Mouse (Mus musculus) neural tube, embryonic 11.5 days (tissue): ENCODE measurements around the gene Ipo11. TPM values are rescaled to one million over a fixed set of nuclear protein-coding genes. Genes with fewer than 3 reads are reported as not detected.

ENCODE experiments used
- ATAC-seq: fragments of 200-750 bp; cut with Nextera tagmentation; 2 replicates; pipeline ENCODE4 v1.8.0; 2017; ENCODE audit warnings: moderate number of reproducible peaks, mild to moderate bottlenecking, moderate TSS enrichment, moderate library complexity; ENCODE audit not compliant: insufficient read depth, low FRiP score, low TSS enrichment
- DNase-seq: peaks from one replicate; pipeline ENCODE4 v3.0.0-alpha.2; 2015; ENCODE audit warnings: low spot score
- H3K27ac ChIP-seq: fragments of 300-500 bp; sonication (generic); 2 replicates; pipeline ENCODE4 v1.5.1; 2014; ENCODE audit warnings: low read depth, mild to moderate bottlenecking, low read length
- H3K27me3 ChIP-seq: fragments of 300-500 bp; sonication (generic); 2 replicates; pipeline ENCODE4 v1.6.1; 2014; ENCODE audit warnings: mild to moderate bottlenecking, low read length, mixed read lengths; ENCODE audit not compliant: control insufficient read depth, insufficient read depth
- H3K36me3 ChIP-seq: fragments of 300-500 bp; sonication (generic); 2 replicates; pipeline ENCODE4 v1.6.1; 2014; ENCODE audit warnings: mild to moderate bottlenecking, low read length, moderate library complexity, mixed read lengths; ENCODE audit not compliant: control insufficient read depth, insufficient read depth
- H3K4me1 ChIP-seq: fragments of 300-500 bp; sonication (generic); 2 replicates; pipeline ENCODE4 v1.6.1; 2014; ENCODE audit warnings: low read length, mixed read lengths; ENCODE audit not compliant: control insufficient read depth, insufficient read depth
- H3K4me2 ChIP-seq: fragments of 300-500 bp; sonication (generic); 2 replicates; pipeline ENCODE4 v1.6.1; 2014; ENCODE audit warnings: low read depth, mild to moderate bottlenecking, moderate library complexity
- H3K4me3 ChIP-seq: fragments of 300-500 bp; sonication (generic); 2 replicates; pipeline ENCODE4 v1.5.1; 2014; ENCODE audit warnings: low read depth, low read length
- H3K9ac ChIP-seq: fragments of 300-500 bp; sonication (generic); 2 replicates; pipeline ENCODE4 v1.6.1; 2014; ENCODE audit warnings: mild to moderate bottlenecking, low read length
- H3K9me3 ChIP-seq: fragments of 300-500 bp; sonication (generic); 2 replicates; pipeline ENCODE4 v1.6.1; 2016; ENCODE audit warnings: low read length; ENCODE audit not compliant: control insufficient read depth
- WGBS: fragments of 180-500 bp; shearing (Covaris S2); extraction: QIAGEN DNeasy Blood & Tissue Kit; methylation state at CpG from one replicate; pipeline ENCODE4 v1.1.7; 2014; 5-methylcytosine and 5-hydroxymethylcytosine counted together
- polyA plus RNA-seq: library from polyadenylated mRNA; unstranded; fragments of >200 nt; fragmentation: Nextera tagmentation; extraction: Ambion mirVana; gene quantifications from 2 replicates; pipeline ENCODE4 v1.2.1, GENCODE M21; 2014

Gene Ipo11
- polyA plus RNA-seq, 1 experiment from 2014 or later, result 74.4 TPM

GRCm38 (mm10) chr13:106887364-106887763 is 49.4 kb downstream of the Ipo11 start:
- DNase-seq, result no peak
- Histone ChIP-seq H3K9ac (no peak overlapping the region), H3K9me3 (no peaks in the 10 kb centered on the region), H3K4me1 (no peaks in the 10 kb centered on the region), H3K4me3 (no peak overlapping the region), H3K27me3 (no peaks in the 10 kb centered on the region), H3K27ac (no peak overlapping the region), H3K4me2 (no peak overlapping the region), H3K36me3 (no peaks in the 10 kb centered on the region)
- no peak for ATAC-seq
- 93% methylated on average over 2 of the region's 2 CpGs for WGBS

DNA sequence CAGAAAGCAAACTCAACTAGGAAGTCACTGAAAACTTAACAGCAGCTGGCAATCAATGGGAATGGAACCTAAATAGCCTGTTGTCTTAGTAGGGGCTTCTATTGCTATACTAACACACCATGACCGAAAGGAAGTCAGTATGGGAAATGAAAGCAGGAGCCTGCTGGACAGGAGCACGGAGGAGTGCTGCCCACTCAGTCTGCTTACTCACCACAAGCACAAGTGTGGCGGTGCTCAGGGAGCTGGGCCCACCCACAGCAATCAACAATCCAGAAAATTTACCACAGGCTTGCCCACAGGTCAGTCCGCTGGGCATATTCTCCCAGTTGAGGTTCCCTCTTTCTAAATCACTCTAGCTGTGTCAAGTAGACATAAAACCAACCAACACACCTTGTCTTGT is 52.5 kb downstream of the Ipo11 start:
- H3K27me3 ChIP-seq, result no peaks in the 10 kb centered on the region
- no peaks in the 10 kb centered on the region for H3K9me3 ChIP-seq
- H3K4me1 ChIP-seq, result no peaks in the 10 kb centered on the region
- no peak overlapping the region for H3K9ac ChIP-seq
- DNase-seq (no peak), ATAC-seq (no peak)
- H3K4me3 ChIP-seq, result no peak overlapping the region
- H3K36me3 ChIP-seq, result no peaks in the 10 kb centered on the region
- 87% methylated on average over 4 of the region's 4 CpGs for WGBS
- H3K27ac ChIP-seq, result no peak overlapping the region
- H3K4me2 ChIP-seq, result no peak overlapping the region

DNA sequence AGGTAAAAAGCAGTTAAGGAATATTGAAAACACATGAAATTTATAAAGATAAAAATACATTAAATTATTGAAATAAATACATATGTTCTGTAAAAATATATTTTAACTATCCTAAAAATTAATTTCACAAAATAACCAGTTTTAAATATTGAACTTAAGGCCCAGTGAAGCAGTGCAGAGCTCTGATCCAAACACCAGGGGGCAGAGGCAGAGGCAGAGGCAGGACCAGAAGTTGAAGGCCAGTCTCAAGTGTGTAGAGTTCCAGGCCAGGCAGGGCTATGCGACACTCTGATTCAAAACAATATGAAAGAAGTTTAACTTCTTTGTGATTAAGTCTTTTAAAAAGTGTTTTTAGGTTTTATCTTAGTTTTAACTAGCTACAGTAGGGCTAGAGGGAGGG is 60.5 kb downstream of the Ipo11 start:
- ATAC-seq, result no peak
- Histone ChIP-seq H3K9ac (no peak overlapping the region), H3K4me3 (no peak overlapping the region), H3K4me1 (no peaks in the 10 kb centered on the region), H3K27me3 (no peaks in the 10 kb centered on the region), H3K36me3 (peaks cover 4% of the 10 kb centered on the region; the same call in 1 of the 2 replicates), H3K9me3 (no peaks in the 10 kb centered on the region), H3K27ac (no peak overlapping the region), H3K4me2 (no peak overlapping the region)
- WGBS, result 90% methylated on average over 1 of the region's 1 CpGs
- DNase-seq, result no peak

DNA sequence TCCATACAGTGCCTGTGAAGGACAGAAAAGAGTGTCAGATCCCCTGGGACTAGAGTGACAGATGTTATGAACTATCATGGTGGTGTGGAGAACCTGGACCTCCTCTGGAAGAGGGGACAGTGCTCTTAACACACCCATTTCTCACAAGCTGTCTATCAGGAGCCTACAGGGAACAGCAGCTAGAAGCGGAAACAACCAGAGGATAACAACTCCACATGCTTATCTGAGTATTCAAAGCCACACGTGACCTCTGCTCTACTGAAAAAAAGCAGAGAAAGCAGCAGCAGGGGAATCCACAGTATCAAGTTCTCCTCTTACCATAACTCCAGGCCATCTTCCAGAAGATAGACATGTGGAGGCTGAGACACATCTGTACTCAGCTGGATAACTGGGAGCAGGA is 71.2 kb downstream of the Ipo11 start:
- no peak for DNase-seq
- no peaks in the 10 kb centered on the region for H3K36me3 ChIP-seq
- H3K27me3 ChIP-seq, result no peaks in the 10 kb centered on the region
- no peaks in the 10 kb centered on the region for H3K4me1 ChIP-seq
- H3K4me3 ChIP-seq, result no peak overlapping the region
- H3K9ac ChIP-seq, result no peak overlapping the region
- WGBS, result 77% methylated on average over 2 of the region's 2 CpGs
- no peak overlapping the region for H3K4me2 ChIP-seq
- no peak overlapping the region for H3K27ac ChIP-seq
- no peak for ATAC-seq
- no peaks in the 10 kb centered on the region for H3K9me3 ChIP-seq

DNA sequence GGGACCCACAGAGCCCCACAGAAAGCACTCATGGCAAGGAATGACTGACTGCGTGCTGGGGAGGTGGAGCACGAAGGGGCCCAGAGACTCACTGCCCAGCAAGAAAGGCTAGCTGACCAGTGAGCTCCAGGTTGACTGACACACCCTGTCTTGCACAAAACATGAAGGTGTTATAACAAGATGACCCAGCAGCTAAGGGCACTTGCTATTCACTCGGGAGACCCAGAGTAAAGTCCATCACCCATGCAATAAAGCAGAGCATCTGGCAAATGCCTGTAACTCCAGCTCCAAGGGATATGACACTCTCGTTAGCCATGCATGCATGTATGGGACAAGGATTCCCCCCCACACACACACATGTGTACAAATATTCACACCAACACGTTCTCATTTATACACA is 78.0 kb downstream of the Ipo11 start:
- Histone ChIP-seq H3K27ac (no peak overlapping the region), H3K9me3 (no peaks in the 10 kb centered on the region), H3K4me3 (no peak overlapping the region), H3K4me2 (no peak overlapping the region), H3K27me3 (no peaks in the 10 kb centered on the region), H3K36me3 (no peaks in the 10 kb centered on the region), H3K4me1 (no peaks in the 10 kb centered on the region), H3K9ac (no peak overlapping the region)
- ATAC-seq (no peak), DNase-seq (no peak)
- 94% methylated on average over 5 of the region's 5 CpGs for WGBS

DNA sequence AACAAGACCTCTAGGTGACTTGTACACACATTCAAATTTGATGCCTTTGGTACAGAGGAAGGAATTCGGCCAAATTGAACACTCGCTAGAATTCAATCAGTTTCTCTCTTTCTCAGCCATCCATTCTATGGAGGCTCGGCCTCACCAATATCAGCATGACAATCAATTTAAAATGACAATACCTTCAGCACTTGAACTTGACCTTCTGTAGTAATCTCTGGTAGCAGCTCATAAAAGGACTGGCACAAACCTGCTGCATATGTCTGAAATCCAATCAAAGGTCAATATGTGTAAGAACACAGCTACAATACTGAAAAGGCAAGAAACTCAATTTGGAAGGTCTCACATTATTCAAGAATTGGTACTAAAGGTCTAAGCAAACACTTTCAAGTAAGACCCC is 80.2 kb downstream of the Ipo11 start:
- no peaks in the 10 kb centered on the region for H3K9me3 ChIP-seq
- no peaks in the 10 kb centered on the region for H3K4me1 ChIP-seq
- H3K36me3 ChIP-seq, result no peaks in the 10 kb centered on the region
- no peak overlapping the region for H3K4me2 ChIP-seq
- ATAC-seq (no peak), DNase-seq (no peak)
- H3K27ac ChIP-seq, result no peak overlapping the region
- no peak overlapping the region for H3K9ac ChIP-seq
- no peaks in the 10 kb centered on the region for H3K27me3 ChIP-seq
- WGBS, result 89% methylated on average over 3 of the region's 3 CpGs
- no peak overlapping the region for H3K4me3 ChIP-seq

DNA sequence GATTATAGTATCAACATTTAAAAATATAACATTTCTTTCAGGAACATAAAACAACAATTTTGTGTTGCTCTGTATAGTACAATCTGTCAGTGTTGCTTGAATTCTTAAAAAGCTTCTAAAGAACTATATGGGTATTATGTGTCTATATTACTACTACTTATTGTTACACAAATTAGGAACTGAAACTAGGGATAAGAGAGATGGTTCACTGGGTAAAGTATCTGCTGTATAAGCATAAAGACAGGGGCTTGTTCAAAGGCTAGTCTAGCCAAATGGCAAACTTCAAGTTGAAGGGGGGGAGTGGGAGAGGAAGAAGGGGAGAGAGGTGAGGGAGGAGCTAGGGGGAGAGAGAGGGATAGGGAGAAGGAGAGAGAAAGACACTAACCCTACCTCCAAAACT is 89.2 kb downstream of the Ipo11 start:
- Histone ChIP-seq H3K36me3 (no peaks in the 10 kb centered on the region), H3K27ac (no peak overlapping the region), H3K27me3 (no peaks in the 10 kb centered on the region), H3K4me3 (no peak overlapping the region), H3K4me2 (no peak overlapping the region), H3K4me1 (no peaks in the 10 kb centered on the region), H3K9ac (no peak overlapping the region), H3K9me3 (no peaks in the 10 kb centered on the region)
- ATAC-seq (no peak), DNase-seq (no peak)

GRCm38 (mm10) chr13:106844928-106845327 is 91.8 kb downstream of the Ipo11 start:
- Histone ChIP-seq H3K27ac (no peak overlapping the region), H3K36me3 (no peaks in the 10 kb centered on the region), H3K9ac (no peak overlapping the region), H3K4me3 (no peak overlapping the region), H3K9me3 (no peaks in the 10 kb centered on the region), H3K27me3 (no peaks in the 10 kb centered on the region), H3K4me1 (no peaks in the 10 kb centered on the region), H3K4me2 (no peak overlapping the region)
- no peak for DNase-seq
- WGBS, result 84% methylated on average over 3 of the region's 3 CpGs
- ATAC-seq, result no peak

- no peak for ATAC-seq
- no peak overlapping the region for H3K4me2 ChIP-seq
- 82% methylated on average over 4 of the region's 4 CpGs for WGBS
Observed at GRCm38 (mm10) chr13:106842542-106842941, 94.2 kb downstream of the Ipo11 start.

More at GRCm38 (mm10) chr13:106842542-106842941, 94.2 kb downstream of the Ipo11 start:
- no peak for DNase-seq
- Histone ChIP-seq H3K4me1 (no peaks in the 10 kb centered on the region), H3K4me3 (no peak overlapping the region), H3K9ac (no peak overlapping the region), H3K9me3 (no peaks in the 10 kb centered on the region), H3K27ac (no peak overlapping the region), H3K36me3 (no peaks in the 10 kb centered on the region), H3K27me3 (no peaks in the 10 kb centered on the region)
